Mouse (Mus musculus) CH12.LX (cell line): ENCODE measurements at regions not wholly inside any gene's neighbourhood (a gene's known extent, or its start where the extent isn't known, plus 50 kb on each side); places are given as distances from the start of the nearest gene placed in this dataset.

Experiments
- DNase-seq: peaks from one replicate; pipeline ENCODE4 v3.0.0-alpha.2; 2013; ENCODE audit errors: extremely low read depth
- H3K27ac ChIP-seq: 2 replicates; pipeline ENCODE4 v1.5.1; 2012; ENCODE audit warnings: low read depth, mild to moderate bottlenecking, control low read depth, moderate library complexity; ENCODE audit not compliant: insufficient read depth
- H3K27me3 ChIP-seq: replicated peaks from 2 replicates; pipeline ENCODE3; 2012; ENCODE audit warnings: inconsistent platforms
- H3K36me3 ChIP-seq, 2 experiments: replicated peaks in 1 of 2; 2 replicates each; pipeline versions ENCODE3 to v1.6.1; 2012; ENCODE audit warnings: inconsistent platforms in 1 of 2, low read length in 1 of 2, mild to moderate bottlenecking in 1 of 2, mixed read lengths in 1 of 2, moderate library complexity in 1 of 2; ENCODE audit not compliant: control insufficient read depth in 1 of 2, insufficient read depth in 1 of 2
- H3K4me1 ChIP-seq, 2 experiments: 2 replicates each; pipeline ENCODE4 v1.6.1; 2012; ENCODE audit warnings: inconsistent platforms in 1 of 2, moderate library complexity in 1 of 2; ENCODE audit not compliant: insufficient read depth in 2 of 2, control insufficient read depth in 1 of 2
- H3K4me2 ChIP-seq: 2 replicates; pipeline ENCODE4 v1.6.1; 2012; ENCODE audit warnings: low read depth, mild to moderate bottlenecking, control low read depth; ENCODE audit not compliant: poor library complexity, insufficient read depth, severe bottlenecking
- H3K4me3 ChIP-seq, 3 experiments: fragments of 150-350 bp in 1 of 3; sonication (generic) in 1 of 3; replicated peaks in 1 of 3; 2 replicates each; pipeline versions ENCODE3 to v1.5.1; 2011 to 2012; ENCODE audit warnings: low read depth in 2 of 3, low read length in 2 of 3, mild to moderate bottlenecking in 2 of 3, moderate library complexity in 2 of 3, control low read depth in 1 of 3, improper control_type of control experiment in 1 of 3, inconsistent platforms in 1 of 3, mixed read lengths in 1 of 3; ENCODE audit not compliant: poor library complexity in 1 of 3
- H3K79me2 ChIP-seq: replicated peaks from 2 replicates; pipeline ENCODE4 v1.6.1; 2012; ENCODE audit warnings: mild to moderate bottlenecking, moderate library complexity; ENCODE audit not compliant: control insufficient read depth, poor library complexity, insufficient read depth, severe bottlenecking; ENCODE audit errors: extremely low read depth
- H3K9ac ChIP-seq: 2 replicates; pipeline ENCODE4 v1.6.1; 2012; ENCODE audit warnings: low read depth, mild to moderate bottlenecking, control low read depth, moderate library complexity; ENCODE audit not compliant: insufficient read depth
- H3K9me3 ChIP-seq: replicated peaks from 2 replicates; pipeline ENCODE3; 2012; ENCODE audit warnings: low read length, inconsistent platforms, mixed read lengths
- CHD1 ChIP-seq: IDR thresholded peaks from 2 replicates; pipeline ENCODE4 v1.6.1; 2012; ENCODE audit warnings: low read depth, low read length, improper control_type of control experiment, inconsistent platforms
- GABPA ChIP-seq: IDR thresholded peaks from 2 replicates; pipeline ENCODE4 v1.6.1; 2012; ENCODE audit warnings: low read depth, low read length, improper control_type of control experiment, inconsistent platforms; ENCODE audit not compliant: insufficient replicate concordance
- MAFK ChIP-seq: IDR thresholded peaks from 2 replicates; pipeline ENCODE4 v1.6.1; 2011; ENCODE audit warnings: low read length, improper control_type of control experiment; ENCODE audit not compliant: insufficient replicate concordance
- MAX ChIP-seq: IDR thresholded peaks from 2 replicates; pipeline ENCODE4 v1.6.1; 2011; ENCODE audit warnings: low read length, improper control_type of control experiment
- MAZ ChIP-seq: IDR thresholded peaks from 2 replicates; pipeline ENCODE4 v1.6.1; 2012; ENCODE audit warnings: low read depth, mild to moderate bottlenecking, inconsistent platforms, low read length, improper control_type of control experiment, moderate library complexity
- MEF2A ChIP-seq: IDR thresholded peaks from 2 replicates; pipeline ENCODE4 v1.6.1; 2014; ENCODE audit warnings: low read depth, mild to moderate bottlenecking, inconsistent platforms, low read length, improper control_type of control experiment, borderline replicate concordance
- PAX5 ChIP-seq: IDR thresholded peaks from 2 replicates; pipeline ENCODE4 v1.6.1; 2012; ENCODE audit warnings: low read length, inconsistent platforms, mixed read lengths
- POLR2AphosphoS2 ChIP-seq: IDR thresholded peaks from 2 replicates; pipeline ENCODE4 v1.6.1; 2011; ENCODE audit warnings: low read depth, low read length, improper control_type of control experiment
- RCOR1 ChIP-seq: conservative IDR thresholded peaks from 2 replicates; pipeline ENCODE4 v1.6.1; 2012; ENCODE audit warnings: low read depth, mild to moderate bottlenecking, inconsistent platforms, low read length, improper control_type of control experiment
- SIN3A ChIP-seq: IDR thresholded peaks from 2 replicates; pipeline ENCODE4 v1.6.1; 2012; ENCODE audit warnings: low read length, improper control_type of control experiment, inconsistent platforms
- UBTF ChIP-seq: IDR thresholded peaks from 2 replicates; pipeline ENCODE4 v1.6.1; 2012; ENCODE audit warnings: low read depth, mild to moderate bottlenecking, inconsistent platforms, low read length, improper control_type of control experiment, moderate library complexity
- USF2 ChIP-seq: conservative IDR thresholded peaks from 2 replicates; pipeline ENCODE4 v1.6.1; 2011; ENCODE audit warnings: low read depth, low read length, improper control_type of control experiment
- ZC3H11A ChIP-seq: IDR thresholded peaks from 2 replicates; pipeline ENCODE4 v1.6.1; 2012; ENCODE audit warnings: low read depth, mild to moderate bottlenecking, inconsistent platforms, low read length, improper control_type of control experiment
- ZKSCAN1 ChIP-seq: IDR thresholded peaks from 2 replicates; pipeline ENCODE4 v1.6.1; 2012; ENCODE audit warnings: low read depth, inconsistent platforms, low read length, improper control_type of control experiment, borderline replicate concordance
- dilution Hi-C: fragments of 300-500 bp; cut with MboI; formaldehyde crosslinking; loops from 2 replicates; pipeline ENCODE4 v1.14.3; 2020; ENCODE audit warnings: low sequenced_read_pairs; ENCODE audit not compliant: extremely low pct_unique_long_range_greater_than_20kb, extremely low pct_ligation_motif_present
- in situ Hi-C: fragments of 300-500 bp; cut with MboI; formaldehyde crosslinking; loops from 3 replicates; pipeline ENCODE4 v1.14.3; 2019; ENCODE audit warnings: low sequenced_read_pairs, low pct_ligation_motif_present, low pct_unique_long_range_greater_than_20kb, mixed read lengths

- in situ Hi-C loops: loop anchor here (25.0 kb wide), 1 partner anchor 365 kb away; no protein-coding TSS in a partner anchor
Observed at GRCm38 (mm10) chr6:103322442-103322841, 187.9 kb upstream of the Chl1 start.

GRCm38 (mm10) chr6:103335683-103336082, 174.7 kb upstream of the Chl1 start:
- dilution Hi-C loops (no loop called here), in situ Hi-C loops (no loop called here)
- Histone ChIP-seq H3K36me3 (no peaks in the 10 kb centered on the region), H3K9me3 (peaks cover 36% of the 10 kb centered on the region), H3K79me2 (no peaks in the 10 kb centered on the region), H3K4me2 (no peak overlapping the region), H3K27me3 (no peaks in the 10 kb centered on the region), H3K4me3 (no peak overlapping the region), H3K27ac (no peak overlapping the region), H3K9ac (no peak overlapping the region), H3K4me1 (no peaks in the 10 kb centered on the region)
- no peak for DNase-seq
- TF ChIP-seq MAX (no peak), GABPA (no peak), UBTF (no peak), MEF2A (no peak), POLR2AphosphoS2 (no peak), ZKSCAN1 (no peak), PAX5 (no peak), CHD1 (no peak), USF2 (no peak), MAZ (no peak), RCOR1 (no peak), MAFK (no peak)

More at GRCm38 (mm10) chr6:103322442-103322841, 187.9 kb upstream of the Chl1 start:
- TF ChIP-seq SIN3A (no peak), POLR2AphosphoS2 (no peak), ZC3H11A (no peak)
- dilution Hi-C loops: no loop called here
- Histone ChIP-seq H3K9ac (no peak overlapping the region), H3K27me3 (no peaks in the 10 kb centered on the region), H3K36me3 (no peaks in the 10 kb centered on the region), H3K9me3 (peaks cover 30% of the 10 kb centered on the region), H3K4me1 (no peaks in the 10 kb centered on the region), H3K4me2 (no peak overlapping the region), H3K4me3 (no peak overlapping the region), H3K27ac (no peak overlapping the region), H3K79me2 (no peaks in the 10 kb centered on the region)
- DNase-seq: no peak
